Mouse (Mus musculus) liver, adult (tissue): ENCODE data around the gene Mdm2.

ENCODE experiments used
- GATA4 ChIP-seq: IDR thresholded peaks from 2 replicates; pipeline ENCODE4 v1.6.1; 2014; ENCODE audit warnings: mild to moderate bottlenecking, low read length; ENCODE audit not compliant: insufficient replicate concordance

Gene Mdm2

GRCm38 (mm10) chr10:117675096-117676035 lies 35.2 kb downstream of the Mdm2 start:
- no peak for TF ChIP-seq GATA4

- TF ChIP-seq GATA4, result no peak
Observed at GRCm38 (mm10) chr10:117674359-117675019, 36.1 kb downstream of the Mdm2 start.

- no peak for TF ChIP-seq GATA4
Observed at GRCm38 (mm10) chr10:117673913-117674312, 36.6 kb downstream of the Mdm2 start.

GRCm38 (mm10) chr10:117672693-117673092 lies 37.9 kb downstream of the Mdm2 start:
- no peak for TF ChIP-seq GATA4

- TF ChIP-seq GATA4, result no peak
Observed at GRCm38 (mm10) chr10:117671930-117672666, 38.5 kb downstream of the Mdm2 start.

GRCm38 (mm10) chr10:117671266-117671665 lies 39.3 kb downstream of the Mdm2 start:
- no peak for TF ChIP-seq GATA4

- TF ChIP-seq GATA4, result no peak
Observed at GRCm38 (mm10) chr10:117670791-117671190, 39.8 kb downstream of the Mdm2 start.

GRCm38 (mm10) chr10:117670092-117670491 lies 40.5 kb downstream of the Mdm2 start:
- no peak for TF ChIP-seq GATA4

GRCm38 (mm10) chr10:117669449-117670090 lies 41.0 kb downstream of the Mdm2 start:
- TF ChIP-seq GATA4, result no peak

GRCm38 (mm10) chr10:117668546-117669300 lies 41.8 kb downstream of the Mdm2 start:
- TF ChIP-seq GATA4, result no peak

GRCm38 (mm10) chr10:117667663-117668507 lies 42.7 kb downstream of the Mdm2 start:
- no peak for TF ChIP-seq GATA4

GRCm38 (mm10) chr10:117666947-117667630 lies 43.5 kb downstream of the Mdm2 start:
- TF ChIP-seq GATA4, result no peak

- TF ChIP-seq GATA4, result no peak
Observed at GRCm38 (mm10) chr10:117666361-117666760, 44.2 kb downstream of the Mdm2 start.
